Mouse (Mus musculus) small intestine, adult 2 months (tissue): ENCODE data around the gene Arsa. TPM values are rescaled to one million over a fixed set of nuclear protein-coding genes. Genes with fewer than 3 reads are reported as not detected.
"Not testable (repeated sequence)": the region's sequence is repeated elsewhere in the genome, so short reads cannot be mapped to it uniquely, and the experiment has no call there.

Experiments used
- H3K27ac ChIP-seq: fragments of 200-500 bp; 2 replicates; pipeline ENCODE4 v1.5.1; 2012; ENCODE audit warnings: low read depth, low read length, control low read depth, inconsistent platforms; ENCODE audit not compliant: insufficient read depth
- H3K27me3 ChIP-seq: fragments of 200-500 bp; 2 replicates; pipeline ENCODE4 v1.6.1; 2012; ENCODE audit warnings: mild to moderate bottlenecking, moderate library complexity, low read length, inconsistent platforms; ENCODE audit not compliant: control insufficient read depth, insufficient read depth
- H3K36me3 ChIP-seq: fragments of 200-500 bp; 2 replicates; pipeline ENCODE4 v1.6.1; 2012; ENCODE audit warnings: mild to moderate bottlenecking, low read length, control low read depth, inconsistent platforms; ENCODE audit not compliant: control insufficient read depth, insufficient read depth
- H3K4me1 ChIP-seq: fragments of 200-500 bp; 2 replicates; pipeline ENCODE4 v1.6.1; 2012; ENCODE audit warnings: low read length, inconsistent platforms, mixed read lengths; ENCODE audit not compliant: control insufficient read depth, insufficient read depth, insufficient read length
- H3K4me3 ChIP-seq: fragments of 200-500 bp; 2 replicates; pipeline ENCODE4 v1.5.1; 2012; ENCODE audit warnings: low read depth, mild to moderate bottlenecking, control low read depth, inconsistent platforms, low read length, moderate library complexity
- CTCF ChIP-seq: fragments of 200-500 bp; IDR thresholded peaks from 2 replicates; pipeline ENCODE4 v1.5.1; 2012; ENCODE audit warnings: low read depth, mild to moderate bottlenecking, control low read depth, inconsistent platforms, low read length, moderate library complexity, mixed read lengths; ENCODE audit not compliant: insufficient replicate concordance, insufficient read length; ENCODE audit errors: extremely low read depth
- POLR2A ChIP-seq: fragments of 200-500 bp; IDR thresholded peaks from 2 replicates; pipeline ENCODE4 v1.6.1; 2012; ENCODE audit warnings: low read depth, mild to moderate bottlenecking, control low read depth, inconsistent platforms, low read length, moderate library complexity
- WGBS: fragments of 180-500 bp; shearing (Covaris S2); methylation state at CpG from one replicate; pipeline ENCODE4 v1.1.7; 2018; 5-methylcytosine and 5-hydroxymethylcytosine counted together
- polyA plus RNA-seq: library from polyadenylated mRNA; depleted of rRNA; stranded (reverse); fragments of >200 nt; gene quantifications from 2 replicates; pipeline ENCODE4 v1.2.3, GENCODE M21; 2012

The Arsa gene
- polyA plus RNA-seq, 1 experiment, result 30.4 TPM

DNA sequence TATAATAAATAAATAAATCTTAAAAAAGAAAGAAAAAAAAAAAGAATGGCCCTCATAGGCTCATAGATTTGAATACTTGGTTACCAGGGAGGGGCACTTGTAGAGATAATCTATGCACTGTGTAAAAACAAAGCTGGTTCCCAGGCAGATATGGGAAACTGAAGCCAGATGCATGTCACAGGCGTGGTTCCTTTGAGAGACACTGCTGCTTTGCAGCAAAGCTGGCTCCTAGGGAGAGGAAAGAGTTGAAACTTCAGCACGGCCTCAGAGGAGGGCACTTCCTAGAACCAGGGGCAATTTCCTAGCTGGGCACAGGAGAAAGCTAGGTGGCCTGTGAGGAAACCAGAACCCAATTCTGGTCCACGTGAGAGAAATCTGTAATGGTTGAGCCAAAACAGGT lies 43.1 kb downstream of the Arsa start:
- 67% methylated on average over 3 of the region's 3 CpGs for WGBS
- H3K36me3 ChIP-seq, result no peaks in the 10 kb centered on the region
- no peak overlapping the region for H3K27ac ChIP-seq

DNA sequence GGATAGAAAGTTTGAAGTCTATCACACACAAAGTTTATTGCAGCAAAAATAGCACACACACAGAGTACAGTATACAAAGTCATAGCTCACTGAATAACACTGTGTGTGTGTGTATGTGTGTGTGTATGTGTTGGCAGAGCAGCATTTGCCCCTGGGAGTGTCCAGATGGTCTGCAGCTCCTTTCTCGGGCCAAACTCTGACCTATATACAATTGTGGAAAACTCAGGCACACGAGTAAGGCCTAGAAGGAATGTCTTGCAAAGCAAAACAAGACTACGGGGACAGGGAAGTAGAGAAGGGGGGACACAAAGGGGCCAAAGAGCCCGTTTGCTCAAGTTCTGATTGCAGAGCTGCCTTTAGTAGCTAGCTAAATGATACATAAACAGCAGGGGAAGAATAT lies 44.3 kb downstream of the Arsa start:
- no peaks in the 10 kb centered on the region for H3K27me3 ChIP-seq
- H3K36me3 ChIP-seq, result peaks cover 4% of the 10 kb centered on the region; the same call in 1 of the 2 replicates
- TF ChIP-seq CTCF (no peak), POLR2A (no peak)
- H3K4me1 ChIP-seq, result peaks cover 11% of the 10 kb centered on the region; the same call in 1 of the 2 replicates
- WGBS, result 83% methylated on average over 4 of the region's 4 CpGs
- H3K4me3 ChIP-seq, result no peak overlapping the region
- no peak overlapping the region for H3K27ac ChIP-seq

More for the DNA sequence above, 43.1 kb downstream of the Arsa start:
- no peak for TF ChIP-seq CTCF
- no peak for TF ChIP-seq POLR2A
- no peaks in the 10 kb centered on the region for H3K27me3 ChIP-seq
- peaks cover 10% of the 10 kb centered on the region; the same call in 1 of the 2 replicates for H3K4me1 ChIP-seq
- no peak overlapping the region for H3K4me3 ChIP-seq

GRCm38 (mm10) chr15:89431806-89432205 lies 45.4 kb downstream of the Arsa start:
- H3K4me1 ChIP-seq, result peaks cover 11% of the 10 kb centered on the region; the same call in 1 of the 2 replicates
- no peak overlapping the region for H3K4me3 ChIP-seq
- peak overlapping the region; percentile 92 for H3K27ac ChIP-seq
- WGBS, result 85% methylated on average over 6 of the region's 6 CpGs
- peaks cover 14% of the 10 kb centered on the region for H3K36me3 ChIP-seq
- H3K27me3 ChIP-seq, result no peaks in the 10 kb centered on the region
- TF ChIP-seq POLR2A (no peak), CTCF (no peak)

GRCm38 (mm10) chr15:89431271-89431670 lies 46.0 kb downstream of the Arsa start:
- H3K27me3 ChIP-seq, result no peaks in the 10 kb centered on the region
- peaks cover 19% of the 10 kb centered on the region for H3K36me3 ChIP-seq
- TF ChIP-seq CTCF (no peak), POLR2A (no peak)
- peaks cover 11% of the 10 kb centered on the region; the same call in 1 of the 2 replicates for H3K4me1 ChIP-seq
- 27% methylated on average over 3 of the region's 3 CpGs for WGBS
- no peak overlapping the region for H3K4me3 ChIP-seq
- H3K27ac ChIP-seq, result peak overlapping the region; percentile 92

GRCm38 (mm10) chr15:89430771-89431170 lies 46.5 kb downstream of the Arsa start:
- Histone ChIP-seq H3K4me1 (peaks cover 11% of the 10 kb centered on the region; the same call in 1 of the 2 replicates), H3K36me3 (peaks cover 24% of the 10 kb centered on the region), H3K27ac (peak overlapping the region; percentile 92)
- TF ChIP-seq CTCF, result peak; percentile 9; the same call in 1 of the 2 replicates
- not testable (repeated sequence) for H3K4me3 ChIP-seq, H3K27me3 ChIP-seq
- 42% methylated on average over 9 of the region's 9 CpGs for WGBS

DNA sequence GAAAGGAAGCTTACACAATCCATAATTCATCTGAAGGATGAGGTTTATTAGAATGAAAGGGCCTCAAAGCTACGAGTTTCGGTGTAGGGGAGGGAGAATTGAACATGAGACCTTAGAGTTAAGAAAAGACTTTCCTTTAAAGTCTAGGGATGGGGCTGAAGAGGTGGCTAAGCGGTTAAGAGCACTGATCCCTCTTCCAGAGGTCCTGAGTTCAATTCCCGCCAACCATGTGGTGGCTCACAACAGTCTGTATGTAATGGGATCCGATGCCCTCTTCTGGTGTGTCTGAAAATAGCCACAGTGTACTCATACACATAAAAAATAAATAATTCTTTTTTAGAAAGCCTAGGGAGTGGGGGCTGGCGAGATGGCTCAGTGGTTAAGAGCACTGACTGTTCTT lies 46.9 kb downstream of the Arsa start:
- Histone ChIP-seq H3K4me1 (peaks cover 11% of the 10 kb centered on the region; the same call in 1 of the 2 replicates), H3K27me3 (no peaks in the 10 kb centered on the region), H3K36me3 (peaks cover 28% of the 10 kb centered on the region), H3K4me3 (peak overlapping the region; percentile 72; the same call in 1 of the 2 replicates), H3K27ac (peak overlapping the region; percentile 94)
- TF ChIP-seq POLR2A (no peak), CTCF (no peak)
- 31% methylated on average over 6 of the region's 6 CpGs for WGBS

DNA sequence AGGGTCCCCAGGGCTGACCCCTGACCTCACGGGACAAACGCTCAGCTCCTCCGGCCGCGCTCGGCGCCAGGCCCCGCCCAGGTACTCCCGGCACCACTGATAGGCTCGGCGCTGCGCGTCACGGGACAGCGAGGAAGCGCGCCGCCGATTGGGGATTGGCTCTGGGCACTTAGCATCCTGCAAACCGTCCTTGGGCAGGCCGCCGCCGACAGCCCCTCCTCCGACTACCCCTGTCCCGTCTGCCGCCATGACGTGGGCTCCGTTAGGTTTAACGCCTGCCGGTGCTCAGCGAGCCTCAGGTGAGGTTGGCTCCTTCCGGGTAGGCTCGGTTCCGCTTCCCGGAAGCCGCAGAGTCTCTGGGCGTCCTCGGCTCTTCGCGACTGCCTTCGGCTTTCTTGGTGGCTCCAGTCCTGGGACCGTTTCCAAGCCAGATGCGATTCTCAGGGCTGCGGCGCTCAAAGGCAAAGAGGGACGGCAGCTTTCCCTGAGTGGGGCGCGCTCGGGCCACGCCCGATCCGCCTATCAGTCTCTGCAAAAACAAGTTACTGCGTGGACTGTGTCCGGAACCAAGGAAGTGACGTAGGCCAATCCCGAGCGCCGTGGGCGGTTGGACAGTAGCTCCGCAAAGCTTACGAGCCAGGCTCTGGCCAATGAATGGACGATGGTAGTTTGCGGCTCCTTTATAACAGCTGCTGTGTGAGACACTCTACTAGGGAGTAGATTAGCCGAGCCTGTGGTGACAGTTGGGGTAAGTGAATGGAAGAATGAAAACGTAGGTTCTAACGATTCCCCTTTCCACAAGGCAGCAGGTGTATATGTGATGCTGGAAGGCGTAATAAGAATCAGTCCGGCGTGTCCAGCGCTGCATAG lies 47.6 kb downstream of the Arsa start, which contains the start of the genes C730034F03Rik, Gm44502 and Chkb:
Gene C730034F03Rik (plus strand): TSS at position 238 of the 870 bp plus-strand sequence.
Gene Gm44502 (minus strand): TSS at position 345 of the 870 bp plus-strand sequence.
Gene Chkb (minus strand): TSS at position 557 of the 870 bp plus-strand sequence.
- peaks cover 30% of the 10 kb centered on the region for H3K36me3 ChIP-seq
- H3K27me3 ChIP-seq, result no peaks in the 10 kb centered on the region
- peak within 1 kb of the TSS; percentile 94 for H3K27ac ChIP-seq
- under 1% methylated on average over 70 of the region's 70 CpGs for WGBS
- peak; percentile 75 for TF ChIP-seq POLR2A
- no peak for TF ChIP-seq CTCF
- peak within 1 kb of the TSS; percentile 72 for H3K4me3 ChIP-seq
- H3K4me1 ChIP-seq, result peaks cover 11% of the 10 kb centered on the region; the same call in 1 of the 2 replicates
